Mouse (Mus musculus) cerebellum, adult 18-20 months (tissue): ENCODE measurements around the gene Ddit4.

Source experiments
- DNase-seq, 2 experiments: peaks; one replicate each; pipeline ENCODE4 v3.0.0; 2021

The Ddit4 gene

DNA sequence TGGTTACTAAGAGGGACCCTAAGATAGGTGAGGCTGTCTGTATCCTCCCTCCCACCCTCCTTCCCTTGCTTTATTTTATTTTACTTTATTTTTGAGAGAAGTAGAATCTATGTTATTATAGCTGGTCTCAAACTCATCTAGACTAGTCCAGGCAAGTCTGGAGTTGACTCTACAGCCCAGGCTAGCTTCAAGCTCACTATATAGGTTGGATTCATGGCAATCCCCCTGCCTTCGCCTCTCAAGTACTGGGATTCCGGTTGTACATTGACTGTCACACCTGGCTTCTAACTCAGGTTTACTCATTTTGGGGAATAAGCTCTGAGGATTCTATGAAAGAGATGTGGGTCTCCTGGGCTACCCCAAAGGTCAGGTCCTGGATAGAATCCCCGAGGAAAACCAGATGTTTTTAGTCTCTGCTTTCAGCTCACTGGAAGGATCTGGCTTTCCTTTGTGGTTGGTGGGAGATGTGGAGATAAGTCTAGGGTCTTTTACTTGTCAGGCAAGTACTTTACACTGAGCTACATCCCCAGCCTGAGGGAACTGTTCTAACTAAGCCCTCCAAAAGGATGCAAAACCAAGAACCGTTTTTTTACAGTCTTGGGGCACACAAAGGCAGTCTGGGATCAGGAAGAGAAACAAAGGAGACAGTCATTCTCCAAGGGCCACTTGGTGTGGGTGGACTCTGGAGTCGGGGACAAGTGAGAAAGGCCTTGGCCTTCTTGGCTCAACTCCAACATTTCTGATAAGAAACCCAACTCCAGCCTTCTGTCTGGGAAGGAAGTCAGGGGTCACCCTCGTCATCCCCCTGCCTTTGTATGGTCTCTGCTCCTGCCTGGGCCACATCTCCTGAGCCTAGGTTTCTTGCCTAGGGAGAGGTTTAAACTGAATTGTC, 3.0 kb downstream of the Ddit4 start:
- no peak for DNase-seq

DNA sequence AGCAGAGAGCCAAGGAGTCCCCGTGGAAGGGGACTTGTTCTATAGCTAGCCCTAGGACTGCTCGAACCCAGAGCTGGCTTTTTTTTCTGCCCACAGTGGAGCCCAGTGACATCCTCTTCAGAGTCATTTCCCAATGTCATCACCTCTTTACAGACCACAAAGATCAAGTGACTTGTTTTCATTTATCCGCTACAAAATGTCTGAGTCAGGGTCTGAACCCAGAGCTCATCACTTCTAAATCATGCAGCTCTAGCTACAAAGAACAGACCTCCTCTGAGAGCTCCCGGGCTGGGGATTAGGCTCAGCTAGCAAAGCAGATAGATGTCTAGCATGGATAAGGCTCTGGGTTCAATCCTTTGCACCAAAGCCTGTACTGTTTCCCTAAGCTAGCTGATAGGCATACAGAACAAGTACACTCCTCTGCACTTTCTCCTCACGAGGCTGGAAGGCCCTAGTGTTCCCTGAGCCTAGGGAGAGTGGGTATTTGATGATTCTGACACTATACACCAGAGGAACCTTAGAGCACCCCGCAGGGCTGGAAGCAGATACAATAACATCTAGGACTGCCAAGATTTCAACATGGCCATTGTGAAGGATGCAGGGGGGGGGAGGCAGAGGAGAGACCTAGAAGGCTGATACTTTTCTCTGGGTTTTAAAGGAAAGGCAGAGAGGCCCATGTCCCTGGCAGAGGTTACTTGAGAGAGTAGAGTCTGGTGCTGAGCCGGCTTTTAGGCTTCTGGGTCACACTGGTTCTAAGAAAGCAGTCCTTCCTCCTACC, 4.1 kb downstream of the Ddit4 start:
- no peak for DNase-seq

DNA sequence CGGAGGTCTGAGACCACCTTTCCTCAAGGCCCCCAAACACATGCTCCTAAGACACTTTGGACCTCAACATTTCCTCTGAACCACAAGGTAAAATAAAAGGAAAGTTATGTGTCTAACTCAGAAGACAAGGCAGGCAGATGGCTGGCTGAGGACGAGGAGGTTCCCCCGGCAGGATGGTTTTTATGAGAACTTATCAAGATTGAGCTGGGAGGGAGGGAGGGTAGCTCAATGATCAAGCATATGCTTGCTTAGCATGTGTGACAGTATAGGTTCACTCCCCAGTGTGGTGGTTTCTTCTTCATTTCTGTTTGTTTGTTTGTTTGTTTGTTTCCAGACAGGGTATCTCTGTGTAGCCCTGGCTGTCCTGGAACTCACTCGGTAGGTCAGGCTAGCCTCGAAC, 5.3 kb downstream of the Ddit4 start:
- no peak for DNase-seq

DNA sequence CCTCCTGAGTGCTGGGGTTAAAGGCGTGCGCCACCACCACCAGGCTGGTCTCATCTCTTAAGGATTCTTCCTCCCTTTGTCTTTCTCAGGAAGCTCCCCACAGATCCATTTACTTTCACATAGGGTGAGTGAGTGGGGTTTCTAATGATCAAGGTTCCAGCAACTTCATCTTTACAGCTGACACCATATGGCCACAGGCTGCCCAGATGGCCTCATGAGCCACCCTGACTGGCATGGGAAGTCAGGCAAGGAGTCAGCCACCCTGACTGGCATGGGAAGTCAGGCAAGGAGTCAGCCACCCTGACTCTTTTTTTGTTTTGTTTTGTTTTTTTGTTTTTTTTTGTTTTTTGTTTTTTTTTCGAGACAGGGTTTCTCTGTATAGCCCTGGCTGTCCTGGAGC, 6.2 kb downstream of the Ddit4 start:
- DNase-seq: peak; percentile 50 to 61

DNA sequence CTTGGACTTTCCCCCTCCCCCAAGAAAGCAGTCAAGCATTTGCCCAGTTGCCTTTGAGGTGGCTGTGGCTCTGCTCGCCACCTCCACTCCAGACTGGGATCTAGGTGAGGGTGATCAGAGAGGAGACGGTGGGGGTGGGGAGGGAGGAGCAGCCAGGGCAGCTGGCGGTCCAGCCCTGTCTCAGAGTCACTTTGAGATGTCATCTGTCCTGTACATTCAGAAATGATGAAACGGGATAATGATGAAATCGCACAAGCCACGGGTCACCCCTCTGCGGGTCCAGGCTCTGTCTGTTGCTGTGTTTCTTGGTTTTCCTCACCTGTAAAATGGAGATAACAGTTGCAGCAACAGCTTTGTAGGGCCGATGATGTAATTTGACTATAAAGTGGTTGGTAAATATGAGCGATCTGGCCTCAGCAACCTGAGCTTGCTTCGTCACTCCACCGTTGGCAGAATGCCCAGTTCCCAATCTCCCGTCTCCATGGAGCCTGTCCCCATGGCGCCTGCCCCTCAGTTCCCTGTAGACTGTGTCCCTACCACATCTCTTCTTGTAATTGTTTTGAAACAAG, 8.1 kb downstream of the Ddit4 start:
- DNase-seq: peak; percentile 71 to 75

DNA sequence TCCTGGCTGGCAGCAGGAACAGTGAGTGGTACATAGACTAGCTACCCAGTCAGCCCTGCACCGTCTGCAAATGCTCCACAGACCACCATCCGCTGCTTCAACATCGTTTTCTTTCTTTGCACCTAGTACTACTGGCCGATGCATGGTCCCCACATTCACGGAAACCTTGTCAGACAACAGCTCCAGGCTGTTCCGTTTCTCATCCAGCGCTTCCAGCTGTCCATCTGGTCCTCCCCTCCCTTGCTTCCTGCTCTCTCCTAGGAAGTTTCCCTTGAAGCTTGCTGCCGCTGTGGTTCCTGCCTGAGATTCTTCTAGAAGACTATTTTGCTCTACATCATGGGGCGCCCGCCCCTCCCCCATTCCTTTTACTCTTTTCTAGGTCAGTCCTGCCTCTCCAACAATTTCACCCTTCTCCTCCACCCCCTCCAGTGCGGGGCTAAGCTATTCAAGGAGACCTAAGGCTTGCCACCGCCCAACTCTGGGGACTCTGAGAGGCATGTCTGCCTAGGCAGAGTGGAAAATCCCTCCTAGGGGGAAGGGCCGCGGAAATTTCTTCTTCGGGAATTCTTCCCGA, 8.7 kb downstream of the Ddit4 start:
- DNase-seq: peak; percentile 71 to 75

DNA sequence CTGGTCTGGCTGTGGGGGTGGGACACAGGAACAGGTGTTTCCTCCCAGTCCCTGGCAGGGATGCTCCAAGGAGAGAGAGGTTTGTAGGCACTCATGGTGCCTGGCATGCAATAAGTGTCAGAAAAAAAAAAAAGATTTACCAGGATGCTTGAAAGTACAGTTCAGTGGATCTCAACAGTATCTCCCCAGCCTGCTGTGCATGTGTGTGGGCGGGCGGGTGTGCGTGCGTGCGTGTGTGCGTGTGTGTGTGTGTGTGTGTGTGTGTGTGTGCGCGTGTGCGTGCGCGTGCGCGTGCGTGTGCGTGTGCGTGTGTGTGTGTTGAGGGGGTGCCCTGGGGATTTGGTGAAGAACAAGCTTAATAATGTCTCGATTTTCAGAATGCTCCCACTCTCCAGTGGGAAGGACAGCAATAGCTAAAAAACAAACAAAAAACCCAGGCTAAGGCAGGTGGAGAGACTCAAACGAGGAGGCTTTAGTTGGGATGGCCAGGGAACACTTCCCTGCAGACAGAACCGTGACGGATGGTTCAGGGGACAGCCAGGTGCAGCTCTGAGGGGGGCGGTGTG, 9.3 kb downstream of the Ddit4 start:
- DNase-seq: peak; percentile 63 to 73

DNA sequence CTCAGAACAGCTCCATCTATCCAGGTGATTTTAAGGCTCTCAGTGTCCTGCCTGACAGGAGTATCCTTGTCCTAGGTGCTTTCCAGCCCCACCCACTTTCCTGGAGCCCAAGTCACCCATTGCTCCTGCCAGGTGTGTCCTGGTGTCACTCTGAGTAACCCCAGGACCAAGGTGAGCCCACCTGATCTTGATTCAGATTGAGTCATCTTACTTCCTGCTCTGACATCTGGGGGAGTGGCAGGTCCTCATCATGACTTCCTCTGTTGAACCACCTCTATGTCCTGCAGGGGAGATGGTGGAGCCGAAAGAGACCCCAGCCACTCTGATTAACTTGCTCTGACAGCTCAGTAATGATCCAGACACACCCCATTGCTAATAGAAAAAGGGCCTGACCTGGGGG, 12.6 kb downstream of the Ddit4 start:
- no peak for DNase-seq

DNA sequence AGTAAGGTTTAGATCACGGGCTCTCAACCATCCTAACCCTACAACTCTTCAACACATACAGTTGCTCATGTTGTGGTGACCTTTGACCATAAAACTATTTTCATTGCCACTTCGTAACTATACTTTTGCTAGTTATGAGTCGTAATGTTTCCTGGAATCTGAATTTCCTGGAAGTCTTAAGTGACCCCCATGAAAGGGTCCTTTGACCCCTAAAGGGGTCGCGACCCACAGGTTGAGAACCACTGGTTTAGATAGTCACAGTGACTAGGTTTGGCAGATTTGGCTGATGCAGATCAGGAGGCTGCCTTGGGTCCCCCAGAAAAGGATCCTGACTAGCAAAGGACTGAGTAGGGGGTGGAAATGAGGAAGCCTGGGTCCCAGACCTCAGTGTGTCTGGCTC, 13.0 kb downstream of the Ddit4 start:
- DNase-seq: no peak

DNA sequence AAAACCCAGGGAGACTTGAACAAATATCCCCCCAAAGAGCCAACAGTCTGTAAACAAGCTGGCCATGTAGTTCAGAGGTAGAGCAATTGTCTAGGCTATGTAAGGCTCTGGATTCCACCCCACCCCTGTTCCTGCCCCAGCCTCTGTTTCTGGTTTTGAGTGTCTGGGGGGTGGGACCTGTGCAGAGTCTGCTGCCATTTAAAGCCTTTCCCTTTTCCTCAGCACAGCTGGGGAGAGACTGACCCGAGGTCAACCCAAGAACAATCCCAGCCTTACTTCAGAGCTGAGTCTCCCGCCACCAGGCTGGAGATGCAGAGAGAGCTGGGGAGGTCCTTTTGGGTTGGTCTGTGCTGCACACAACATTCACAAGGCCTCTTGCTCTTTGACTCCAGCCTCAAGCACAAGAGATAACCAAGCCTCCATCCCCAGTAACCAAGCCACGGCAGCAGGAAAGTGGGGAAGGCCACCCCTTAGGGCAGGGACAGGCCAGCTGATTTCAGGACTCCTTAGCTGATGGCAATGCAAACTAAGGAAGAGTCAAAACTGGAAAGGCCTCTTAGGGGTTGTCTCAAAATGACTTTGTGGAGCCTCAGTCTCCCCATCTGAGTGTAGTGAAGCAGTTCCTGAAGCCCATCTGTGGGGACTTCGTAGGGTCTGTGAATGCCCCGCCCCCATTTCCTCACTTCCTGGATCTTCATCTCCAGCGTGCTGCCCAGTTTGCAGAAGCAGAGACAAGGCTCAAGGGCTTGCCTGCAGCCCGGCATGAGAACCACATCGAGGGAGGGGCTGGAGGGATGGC, 15.4 kb downstream of the Ddit4 start:
- no peak for DNase-seq

DNA sequence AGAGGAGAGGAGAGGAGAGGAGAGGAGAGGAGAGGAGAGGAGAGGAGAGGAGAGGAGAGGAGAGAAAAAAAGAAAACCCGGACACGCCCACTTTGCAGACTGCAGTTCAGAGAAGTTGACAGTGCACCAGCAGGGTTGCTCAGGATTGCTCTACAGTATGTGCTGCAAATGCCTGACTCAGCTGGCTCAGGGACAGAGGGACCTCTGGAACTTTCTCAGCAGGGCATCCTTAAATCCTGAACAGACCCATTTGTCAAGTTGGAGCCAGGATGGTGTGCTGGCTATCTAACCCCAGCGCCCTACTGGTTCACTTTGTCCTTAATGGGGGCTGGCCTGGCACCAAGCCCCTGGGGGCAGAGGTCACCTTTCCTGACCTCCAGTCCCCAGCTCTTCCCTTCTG, 17.6 kb downstream of the Ddit4 start:
- DNase-seq: no peak

DNA sequence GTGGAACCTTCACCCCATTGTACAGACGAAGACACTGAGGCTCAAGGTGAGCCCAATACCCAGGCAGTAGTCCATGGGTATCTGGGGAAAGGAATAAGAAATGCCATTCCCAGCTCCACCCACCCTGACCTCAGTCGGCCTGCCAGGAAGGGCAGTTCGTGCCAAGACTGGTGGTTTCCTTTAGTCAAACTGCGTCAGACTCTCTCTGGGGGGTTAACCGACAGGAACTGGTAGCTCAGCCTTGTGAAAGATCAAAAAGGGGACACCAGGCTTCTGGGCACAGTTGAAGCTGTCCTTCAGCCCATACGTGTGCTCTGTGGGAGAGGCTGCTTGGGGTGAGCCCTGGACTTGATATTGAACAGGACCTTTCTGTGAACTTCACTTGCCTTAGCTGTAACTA, 19.1 kb downstream of the Ddit4 start:
- DNase-seq: no peak

DNA sequence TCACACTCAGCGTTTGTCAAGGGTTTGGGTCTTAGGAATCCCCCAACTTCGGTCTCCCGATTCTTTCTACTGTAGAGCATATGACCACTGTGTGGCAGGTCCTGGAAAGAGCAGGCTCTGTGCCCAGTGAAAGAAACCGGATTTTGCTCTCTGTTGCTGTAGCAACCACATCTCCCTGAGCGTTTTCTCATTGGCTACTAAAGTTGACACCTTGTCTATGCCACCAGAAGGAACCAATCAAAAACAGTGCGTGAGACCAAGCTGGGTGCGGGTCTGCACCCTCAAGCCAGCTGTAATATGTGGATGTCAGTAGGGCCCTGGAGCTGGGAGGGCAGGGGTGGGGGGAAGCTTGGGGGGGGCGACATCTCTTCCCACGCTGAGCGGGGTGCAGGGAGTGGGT, 20.6 kb downstream of the Ddit4 start:
- DNase-seq: no peak

DNA sequence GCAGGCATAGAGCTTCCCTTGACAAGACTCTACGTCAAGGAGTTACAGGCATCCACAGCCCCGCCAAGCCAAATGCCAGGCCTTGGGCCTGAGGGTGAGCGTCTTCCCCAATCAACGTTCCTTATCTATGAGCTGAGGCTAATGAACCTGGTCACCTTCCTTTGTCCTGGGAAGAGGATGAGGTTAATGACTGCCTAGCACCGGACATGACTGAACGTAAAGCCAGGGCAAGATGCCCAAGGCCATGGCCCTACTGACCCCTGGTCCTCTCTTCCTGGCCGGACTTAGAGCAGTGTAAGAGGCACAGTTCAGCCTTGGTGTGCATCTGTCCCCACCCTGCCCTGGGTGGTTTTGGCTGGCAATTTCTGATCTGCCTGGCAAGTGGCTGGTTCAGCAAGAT, 22.4 kb downstream of the Ddit4 start:
- DNase-seq: no peak

DNA sequence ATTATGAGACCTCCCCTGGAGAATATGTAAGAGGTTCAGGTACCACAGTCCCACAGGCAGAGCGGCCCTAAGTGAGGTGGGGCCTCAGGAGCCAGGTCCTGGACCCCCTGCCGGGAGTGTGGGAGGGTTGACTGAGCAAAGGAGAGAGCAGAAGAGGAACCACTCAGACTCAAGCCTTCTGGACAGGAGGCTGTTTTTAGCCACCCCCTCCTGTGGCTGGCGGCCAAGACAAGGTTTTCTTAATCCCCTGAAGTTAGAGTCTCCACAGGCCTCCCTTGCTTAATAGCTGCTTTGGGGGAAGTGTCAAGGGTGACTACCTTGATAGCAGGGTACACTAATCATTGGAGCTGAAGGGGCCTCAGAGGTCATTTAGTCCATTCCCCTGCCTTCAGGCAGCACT, 27.3 kb downstream of the Ddit4 start:
- DNase-seq: no peak

DNA sequence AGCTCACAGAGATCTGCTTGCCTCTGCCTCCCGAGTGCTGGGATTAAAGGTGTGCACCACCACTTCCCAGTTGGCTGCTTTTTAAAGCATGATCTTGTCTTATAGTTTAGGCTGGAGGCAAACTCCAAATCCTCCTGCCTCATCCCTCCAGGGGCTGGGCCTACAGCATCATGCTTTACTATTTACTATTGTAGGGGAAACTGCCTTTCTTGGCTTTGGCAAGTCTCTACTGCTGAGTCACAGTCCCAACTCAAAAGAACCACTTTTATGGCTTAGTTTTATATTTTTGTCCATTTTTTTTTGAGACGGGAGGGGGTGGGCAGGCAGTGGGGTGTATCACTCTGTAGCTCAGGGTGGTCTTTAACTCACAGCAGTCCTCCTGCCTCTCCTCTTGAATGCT, 28.1 kb downstream of the Ddit4 start:
- no peak for DNase-seq

DNA sequence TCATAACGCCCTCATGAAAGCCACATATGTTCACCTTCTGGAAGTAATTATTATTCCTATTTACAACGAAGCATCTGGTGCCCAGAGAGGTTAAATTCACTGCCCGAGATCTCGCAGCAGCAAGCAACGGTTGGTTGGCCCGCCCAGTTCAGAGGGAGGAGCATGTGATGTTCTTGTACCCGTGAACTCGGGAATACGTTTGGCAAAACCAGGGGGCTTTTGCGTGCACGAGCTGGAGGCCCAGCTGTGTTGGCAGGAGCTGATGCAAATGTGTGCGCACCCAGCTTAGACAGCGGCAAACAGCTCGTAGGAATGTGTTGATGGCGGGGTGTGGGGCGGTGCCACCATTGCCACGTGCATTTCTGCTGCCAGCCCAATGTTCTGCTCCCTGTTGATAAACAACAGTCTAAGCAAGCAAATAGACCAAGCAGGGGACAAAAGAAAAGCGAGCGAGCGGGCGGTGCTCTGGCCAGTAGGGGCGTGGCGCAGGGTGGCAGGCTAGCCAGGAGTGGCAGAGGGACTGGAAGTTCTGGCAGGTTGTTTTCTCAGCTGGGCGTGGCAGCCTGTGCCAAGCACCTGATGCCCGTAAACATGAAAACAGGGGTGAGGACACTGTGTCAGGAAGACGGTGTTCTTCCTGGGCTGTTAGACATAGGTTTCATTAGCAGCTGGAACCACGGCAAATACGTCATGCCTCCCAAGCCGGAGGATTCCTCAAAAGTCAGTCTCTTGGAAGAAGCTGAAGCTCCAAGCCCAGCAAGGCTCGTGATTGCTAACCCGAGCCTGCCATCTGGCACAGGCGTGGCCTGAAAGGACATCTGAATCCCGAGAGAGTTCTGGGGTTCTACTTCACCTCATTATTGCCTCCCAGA, 30.6 kb downstream of the Ddit4 start:
- DNase-seq: peak; percentile 72 to 73

DNA sequence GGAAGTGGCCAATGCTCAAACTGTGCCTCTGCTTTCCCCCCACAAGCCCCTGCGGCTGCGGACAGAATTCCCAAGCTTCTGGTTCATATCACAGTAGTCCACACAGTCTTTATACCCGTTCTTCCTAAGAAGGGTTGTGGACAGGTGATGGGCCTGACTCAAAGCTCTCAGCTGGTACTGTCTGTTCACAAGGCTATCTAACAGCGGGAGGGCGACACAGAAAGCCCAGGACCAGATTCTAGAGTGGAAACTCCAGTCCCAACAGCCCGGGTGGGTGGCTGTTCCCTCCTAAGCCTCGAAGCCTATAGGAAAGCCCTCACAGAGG, 31.2 kb downstream of the Ddit4 start:
- DNase-seq: peak in 1 of 2 experiments; percentile 41

DNA sequence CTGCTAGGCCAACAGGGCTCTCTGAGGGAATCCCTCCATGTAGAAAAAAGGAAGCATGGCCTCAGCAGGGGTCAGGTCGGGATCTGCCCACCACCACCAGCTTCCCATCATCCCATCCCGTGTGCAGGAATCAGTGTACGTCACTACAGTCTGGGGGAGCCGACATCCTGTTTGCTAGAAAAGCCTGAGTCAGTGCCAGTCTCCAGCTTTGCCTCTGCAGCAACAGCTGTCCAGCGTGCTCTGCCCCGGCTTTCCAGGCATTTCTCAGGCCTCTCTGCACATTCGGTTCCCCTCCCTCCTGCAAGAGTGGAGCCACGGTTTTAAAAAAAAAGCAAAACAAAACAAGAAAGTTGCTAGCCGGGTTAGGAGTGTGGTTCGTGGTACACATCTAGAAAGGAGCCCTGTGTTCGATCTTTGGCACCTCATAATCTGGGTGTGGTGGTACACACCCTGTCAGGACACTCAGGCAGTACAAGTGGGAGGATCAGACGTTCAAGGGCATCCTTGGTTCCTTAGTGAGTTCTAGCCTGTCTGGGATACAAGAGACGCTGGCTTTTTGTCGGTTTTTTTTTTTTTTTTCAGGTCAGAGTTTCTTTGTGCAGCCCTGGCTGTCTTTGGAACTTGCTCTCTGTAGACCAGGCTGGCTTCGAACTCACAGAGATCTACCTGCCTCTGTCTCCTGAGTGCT, 32.0 kb downstream of the Ddit4 start:
- DNase-seq: no peak

DNA sequence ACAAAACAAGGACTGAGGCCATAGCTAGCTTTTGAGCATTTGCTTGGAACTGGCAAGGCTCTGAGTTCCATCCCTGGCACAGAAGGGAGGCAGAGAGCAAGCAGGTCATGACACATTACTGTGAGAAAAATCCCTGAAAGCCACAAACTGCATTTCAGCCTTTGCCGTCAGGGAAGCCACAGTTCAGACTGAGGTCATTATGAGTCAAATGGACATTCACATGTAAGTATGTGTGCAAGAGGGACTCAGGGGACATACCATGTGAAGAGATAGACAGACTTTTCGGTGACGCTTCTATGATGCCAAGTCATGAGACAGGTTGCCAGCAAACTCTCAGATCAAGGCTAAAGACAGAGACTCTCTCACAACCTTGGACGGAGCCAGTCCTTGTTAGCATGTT, 33.5 kb downstream of the Ddit4 start:
- DNase-seq: no peak

DNA sequence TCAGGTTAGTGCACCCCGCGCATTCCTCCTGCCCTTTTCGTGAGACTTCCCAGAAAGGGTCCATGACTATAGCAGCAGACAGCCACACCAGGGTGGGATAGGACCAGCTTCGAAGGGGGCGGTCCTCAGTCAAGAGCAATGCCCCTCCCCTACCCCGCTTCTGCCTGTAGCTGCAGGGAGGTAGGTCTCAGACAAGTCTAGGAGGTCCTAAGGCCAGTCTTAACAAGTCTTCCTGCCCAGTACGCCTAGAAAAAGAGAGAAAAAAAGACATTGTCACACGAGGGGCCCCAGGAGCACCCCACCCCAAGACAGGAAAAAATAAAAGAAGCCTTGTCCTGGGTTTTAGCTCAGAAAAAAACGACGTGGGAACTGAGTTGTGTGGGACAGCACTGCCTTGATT, 35.0 kb downstream of the Ddit4 start:
- no peak for DNase-seq
